Mouse (Mus musculus) ES-Bruce4 (cell line): ENCODE results near the gene Sh2d1a. TPM values are rescaled to one million over a fixed set of nuclear protein-coding genes. Genes with fewer than 3 reads are reported as not detected.
A peak's percentile ranks its signal among the peaks of the same experiment; 100 is the strongest.

ENCODE experiments used
- H3K27ac ChIP-seq: 2 replicates; pipeline ENCODE4 v1.5.1; 2012; ENCODE audit warnings: low read length, inconsistent platforms; ENCODE audit not compliant: insufficient read depth
- H3K27me3 ChIP-seq: 2 replicates; pipeline ENCODE4 v1.6.1; 2012; ENCODE audit warnings: mild to moderate bottlenecking, low read length, inconsistent platforms; ENCODE audit not compliant: control insufficient read depth, poor library complexity, insufficient read depth, severe bottlenecking
- H3K36me3 ChIP-seq: 2 replicates; pipeline ENCODE4 v1.6.1; 2012; ENCODE audit warnings: inconsistent platforms, mild to moderate bottlenecking, low read length, moderate library complexity; ENCODE audit not compliant: control insufficient read depth, poor library complexity, insufficient read depth, severe bottlenecking
- H3K4me1 ChIP-seq: one replicate; pipeline ENCODE4 v1.8.1; 2011; ENCODE audit warnings: low read length; ENCODE audit not compliant: control insufficient read depth, insufficient read depth
- H3K4me3 ChIP-seq: 2 replicates; pipeline ENCODE4 v1.5.1; 2011; ENCODE audit warnings: low read depth, mild to moderate bottlenecking, low read length
- H3K9ac ChIP-seq: 2 replicates; pipeline ENCODE4 v1.6.1; 2012; ENCODE audit warnings: low read depth, mild to moderate bottlenecking, inconsistent platforms; ENCODE audit not compliant: poor library complexity, severe bottlenecking
- H3K9me3 ChIP-seq: replicated peaks from 2 replicates; pipeline ENCODE4 v1.6.1; 2012; ENCODE audit warnings: mild to moderate bottlenecking, low read length, inconsistent platforms; ENCODE audit not compliant: control insufficient read depth, poor library complexity, insufficient read depth, severe bottlenecking
- CTCF ChIP-seq: IDR thresholded peaks from one replicate; pipeline ENCODE4 v1.8.1; 2011; ENCODE audit warnings: low read depth, low read length
- EP300 ChIP-seq: IDR thresholded peaks from 2 replicates; pipeline ENCODE4 v1.6.1; 2011; ENCODE audit warnings: low read depth, low read length; ENCODE audit not compliant: insufficient read depth
- POLR2A ChIP-seq: IDR thresholded peaks from one replicate; pipeline ENCODE4 v1.8.1; 2011; ENCODE audit warnings: low read length; ENCODE audit not compliant: insufficient read depth
- polyA plus RNA-seq: library from polyadenylated mRNA; stranded (reverse); fragments of >200 nt; gene quantifications from 2 replicates; pipeline ENCODE4 v1.2.4, GENCODE M21; 2011; ENCODE audit warnings: low read depth; ENCODE audit not compliant: missing spikeins, insufficient read depth, insufficient read length

Sh2d1a gene
- polyA plus RNA-seq, 1 experiment: not detected

DNA sequence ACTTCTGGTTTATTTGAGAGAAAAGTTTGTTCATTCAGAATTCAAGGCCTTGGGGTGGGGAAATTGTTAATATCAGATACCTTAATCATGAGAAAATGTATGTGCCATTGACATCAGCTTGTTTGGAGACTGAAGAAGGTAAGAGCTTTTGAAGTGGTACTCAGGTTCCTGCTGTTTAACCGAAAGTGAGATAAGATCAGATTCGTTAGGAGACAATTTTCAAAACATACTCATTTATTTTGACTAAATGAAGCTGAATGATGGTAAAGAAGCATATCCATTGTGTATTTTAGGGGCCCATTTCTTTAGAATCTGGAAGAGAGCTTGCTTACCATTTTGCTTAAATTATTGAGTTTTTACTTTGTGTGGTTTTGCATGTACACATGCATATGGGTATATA is 8.9 kb downstream of the Sh2d1a start:
- Histone ChIP-seq H3K4me3 (no peak overlapping the region), H3K4me1 (no peaks in the 10 kb centered on the region), H3K36me3 (no peaks in the 10 kb centered on the region), H3K27ac (no peak overlapping the region), H3K27me3 (no peaks in the 10 kb centered on the region), H3K9ac (no peak overlapping the region), H3K9me3 (no peaks in the 10 kb centered on the region)
- TF ChIP-seq CTCF (no peak), EP300 (no peak), POLR2A (no peak)

DNA sequence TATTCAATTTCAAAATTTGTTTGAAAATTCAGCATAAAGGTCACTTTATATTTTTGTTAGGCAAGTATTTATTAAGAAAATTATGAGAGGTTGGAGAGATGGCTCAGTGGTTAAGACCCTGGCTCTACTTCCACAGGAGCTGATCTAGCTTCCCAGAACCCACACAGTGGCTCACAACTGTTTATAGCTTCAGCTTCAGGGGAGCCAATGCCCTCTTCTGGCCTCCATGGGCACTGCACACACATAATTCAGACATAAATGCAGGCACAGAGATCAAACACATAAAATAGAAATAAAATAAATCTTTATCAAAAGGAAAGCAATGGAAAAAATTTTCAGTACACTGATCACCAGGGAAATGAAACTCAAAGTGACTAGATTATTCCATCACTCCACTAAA is 10.3 kb downstream of the Sh2d1a start:
- Histone ChIP-seq H3K27me3 (no peaks in the 10 kb centered on the region), H3K4me1 (no peaks in the 10 kb centered on the region), H3K9ac (no peak overlapping the region), H3K9me3 (no peaks in the 10 kb centered on the region), H3K4me3 (no peak overlapping the region), H3K27ac (no peak overlapping the region), H3K36me3 (no peaks in the 10 kb centered on the region)
- TF ChIP-seq EP300: no peak
- no peak for TF ChIP-seq POLR2A
- peak; percentile 59 for TF ChIP-seq CTCF

DNA sequence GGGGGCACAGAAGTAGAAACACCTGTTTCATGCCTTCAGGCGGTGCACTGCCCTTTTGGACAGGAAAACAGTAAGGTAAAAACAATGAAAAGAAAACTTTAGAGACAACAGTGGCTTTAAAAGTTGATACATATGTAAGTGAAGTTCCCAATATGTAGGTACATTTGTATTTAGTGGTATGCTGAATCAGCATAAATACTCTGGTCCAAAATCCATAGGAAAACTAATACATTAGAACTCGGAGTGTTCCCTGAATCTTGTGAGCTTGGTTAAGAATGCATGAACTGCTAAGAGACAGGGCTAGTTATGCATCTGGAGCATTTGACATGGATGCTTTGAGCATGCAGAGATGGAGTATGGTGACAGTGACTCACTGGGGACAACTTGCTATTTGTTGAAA is 20.6 kb downstream of the Sh2d1a start:
- no peaks in the 10 kb centered on the region for H3K36me3 ChIP-seq
- no peak for TF ChIP-seq EP300
- no peak for TF ChIP-seq CTCF
- no peak for TF ChIP-seq POLR2A
- H3K9ac ChIP-seq: no peak overlapping the region
- no peaks in the 10 kb centered on the region for H3K27me3 ChIP-seq
- no peak overlapping the region for H3K4me3 ChIP-seq
- H3K4me1 ChIP-seq: no peaks in the 10 kb centered on the region
- no peak overlapping the region for H3K27ac ChIP-seq
- H3K9me3 ChIP-seq: no peaks in the 10 kb centered on the region

DNA sequence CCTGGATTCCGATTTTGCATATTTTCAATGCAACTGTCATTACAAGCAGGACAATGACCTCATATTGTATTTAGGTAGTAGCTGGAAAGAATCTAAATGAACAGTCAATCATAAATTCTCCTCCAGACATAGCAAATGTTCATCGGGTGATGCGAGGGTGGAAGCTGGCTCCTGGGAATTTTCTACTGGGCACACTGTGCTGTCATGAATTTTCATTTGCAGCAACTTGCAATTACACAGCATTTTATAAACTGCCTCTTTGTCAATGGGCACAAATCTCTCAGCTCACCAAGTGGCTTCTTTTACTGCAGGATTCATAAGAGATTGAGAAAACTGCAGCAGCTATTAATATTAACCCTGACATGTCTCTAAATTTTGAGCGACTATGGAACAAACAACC is 28.4 kb downstream of the Sh2d1a start:
- H3K27ac ChIP-seq: no peak overlapping the region
- H3K4me3 ChIP-seq: no peak overlapping the region
- no peaks in the 10 kb centered on the region for H3K36me3 ChIP-seq
- H3K9ac ChIP-seq: no peak overlapping the region
- no peaks in the 10 kb centered on the region for H3K27me3 ChIP-seq
- H3K9me3 ChIP-seq: no peaks in the 10 kb centered on the region
- no peak for TF ChIP-seq EP300
- no peak for TF ChIP-seq POLR2A
- TF ChIP-seq CTCF: no peak
- no peaks in the 10 kb centered on the region for H3K4me1 ChIP-seq

DNA sequence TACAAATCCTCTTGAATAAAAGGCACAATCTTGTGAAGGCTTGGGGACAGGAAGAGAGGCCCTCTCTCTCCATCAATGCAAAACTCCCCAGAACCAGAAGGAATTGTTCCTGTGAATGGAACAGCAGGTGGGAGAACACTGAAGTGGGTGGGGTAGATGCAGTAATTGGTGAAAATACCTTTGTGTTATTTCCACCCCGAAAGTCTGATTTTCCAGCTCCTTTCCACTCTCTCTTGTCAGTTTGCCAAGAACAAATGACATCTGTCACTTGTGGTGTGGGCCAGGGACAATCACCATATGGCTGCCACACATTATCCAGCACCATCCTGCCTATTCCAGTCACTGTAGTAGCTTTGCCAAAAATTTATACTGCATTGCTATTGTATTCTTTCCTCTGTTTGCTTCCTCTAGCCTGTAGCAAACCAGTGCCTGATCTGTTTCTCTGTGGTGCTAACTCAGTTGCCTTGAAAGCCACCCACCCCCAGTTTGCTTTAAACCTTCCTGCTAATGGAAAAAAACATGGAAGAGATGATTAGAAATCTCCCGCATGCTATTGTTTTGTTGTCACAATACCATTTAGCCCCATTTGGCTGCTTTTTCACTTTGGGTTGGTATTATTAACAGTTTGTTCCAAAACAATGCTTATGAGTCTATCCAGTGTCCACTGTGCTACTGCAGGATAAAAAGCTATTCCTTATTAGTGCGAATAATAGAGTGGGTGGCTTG is 37.9 kb downstream of the Sh2d1a start:
- Histone ChIP-seq H3K4me3 (no peak overlapping the region), H3K27me3 (no peaks in the 10 kb centered on the region), H3K9ac (no peak overlapping the region), H3K9me3 (no peaks in the 10 kb centered on the region), H3K36me3 (no peaks in the 10 kb centered on the region), H3K27ac (no peak overlapping the region), H3K4me1 (no peaks in the 10 kb centered on the region)
- no peak for TF ChIP-seq POLR2A
- no peak for TF ChIP-seq CTCF
- no peak for TF ChIP-seq EP300

DNA sequence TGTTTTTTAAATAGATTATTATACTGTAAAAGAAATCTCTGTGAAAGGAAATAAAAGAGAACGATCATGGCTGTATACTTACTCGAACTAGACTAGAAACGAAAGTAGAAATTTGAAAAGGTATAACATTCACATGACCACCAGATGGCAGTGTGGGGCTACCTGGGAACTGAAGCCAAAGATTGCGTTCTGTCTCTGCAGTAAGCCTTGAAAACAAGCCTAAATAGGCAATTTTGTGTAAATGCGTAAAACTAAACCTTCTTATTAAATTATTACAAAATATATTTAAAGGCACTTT is 38.5 kb downstream of the Sh2d1a start:
- H3K36me3 ChIP-seq: no peaks in the 10 kb centered on the region
- no peak overlapping the region for H3K27ac ChIP-seq
- TF ChIP-seq POLR2A (no peak), EP300 (no peak), CTCF (no peak)
- H3K27me3 ChIP-seq: no peaks in the 10 kb centered on the region
- no peaks in the 10 kb centered on the region for H3K4me1 ChIP-seq
- no peaks in the 10 kb centered on the region for H3K9me3 ChIP-seq
- no peak overlapping the region for H3K4me3 ChIP-seq
- no peak overlapping the region for H3K9ac ChIP-seq
